Mouse (Mus musculus) layer of hippocampus, postnatal 14 days (tissue): Measurements from ENCODE around the gene Rtl1. TPM values are rescaled to one million over a fixed set of nuclear protein-coding genes. Genes with fewer than 3 reads are reported as not detected.

Experiments used
- microRNA-seq, 2 experiments: library from miRNA; unstranded; fragments of <30 nt; microRNA quantifications; one replicate each; pipeline ENCODE4 v1.2.0; 2021
- total RNA-seq, 2 experiments: library from RNA; stranded (reverse); gene quantifications; 2 replicates each; pipeline ENCODE4 v1.2.3; 2021

The Rtl1 gene
- total RNA-seq, 2 experiments from 2014 or later, result 0.05 to 0.14 TPM

Small RNAs within 50 kb of the gene (microRNA-seq; reads per million reads assigned to microRNA genes)
- 0 reads per million in 2 experiments for gene Gm23912
- 215 to 217 reads per million in 2 experiments for gene Mir1188
- gene Mir127, result 56,623 to 81,841 reads per million in 2 experiments
- gene Mir136, result 0 reads per million in 2 experiments
- 0 reads per million in 2 experiments for gene Mir1906-1
- gene Mir3070a, result 14.0 to 20.1 reads per million in 2 experiments
- 24.9 to 27.6 reads per million in 2 experiments for gene Mir3070b
- gene Mir3071, result 0 reads per million in 2 experiments
- 0 to 0.23 reads per million in 2 experiments for gene Mir337
- 2,033 to 2,320 reads per million in 2 experiments for gene Mir341
- 0 reads per million in 2 experiments for gene Mir3544
- 7,269 to 8,671 reads per million in 2 experiments for gene Mir370
- 2,516 to 3,248 reads per million in 2 experiments for gene Mir431
- 0 reads per million in 2 experiments for gene Mir432
- 19,794 to 23,474 reads per million in 2 experiments for gene Mir433
- gene Mir434, result 2,213 to 2,377 reads per million in 2 experiments
- 115 to 154 reads per million in 2 experiments for gene Mir493
- 1,524 to 1,566 reads per million in 2 experiments for gene Mir540
- 492 to 929 reads per million in 2 experiments for gene Mir665
- gene Mir673, result 732 to 1,072 reads per million in 2 experiments
- 32,150 to 60,842 reads per million in 2 experiments for gene Mir770

Other genes starting within 250 kb of the Rtl1 start
- 1 to 10 TPM; 1.9 to 2.3 TPM for gene Dlk1, start 147.5 kb downstream of the Rtl1 start, total RNA-seq